Mouse (Mus musculus) MEL (cell line): Measurements from ENCODE around the gene Hrct1. TPM values are rescaled to one million over a fixed set of nuclear protein-coding genes. Genes with fewer than 3 reads are reported as not detected.

ENCODE experiments used
- DNase-seq: peaks from one replicate; pipeline ENCODE4 v3.0.0; 2011; ENCODE audit warnings: low read depth, low spot score
- H3K27ac ChIP-seq: 2 replicates; pipeline ENCODE4 v1.5.1; 2012; ENCODE audit warnings: low read depth, mild to moderate bottlenecking, control low read depth, low read length, moderate library complexity; ENCODE audit not compliant: control insufficient read depth
- H3K27me3 ChIP-seq, 2 experiments: fragments of 150-350 bp in 1 of 2; sonication (generic) in 1 of 2; 2 replicates each; pipeline ENCODE4 v1.6.1; 2012; ENCODE audit warnings: low read length in 2 of 2, mild to moderate bottlenecking in 2 of 2, improper control_type of control experiment in 1 of 2, moderate library complexity in 1 of 2; ENCODE audit not compliant: insufficient read depth in 2 of 2, control insufficient read depth in 1 of 2
- H3K36me3 ChIP-seq, 2 experiments: 2 replicates each; pipeline ENCODE4 v1.6.1; 2012 to 2014; ENCODE audit warnings: low read length in 2 of 2, improper control_type of control experiment in 1 of 2, inconsistent platforms in 1 of 2, mild to moderate bottlenecking in 1 of 2; ENCODE audit not compliant: insufficient read depth in 2 of 2, control insufficient read depth in 1 of 2
- H3K4me1 ChIP-seq, 2 experiments: fragments of 150-350 bp in 1 of 2; sonication (generic) in 1 of 2; 2 replicates each; pipeline ENCODE4 v1.6.1; 2012; ENCODE audit warnings: low read length in 2 of 2, improper control_type of control experiment in 1 of 2, mild to moderate bottlenecking in 1 of 2; ENCODE audit not compliant: insufficient read depth in 2 of 2, control insufficient read depth in 1 of 2
- H3K4me3 ChIP-seq, 2 experiments: fragments of 150-350 bp in 1 of 2; sonication (generic) in 1 of 2; 2 replicates each; pipeline ENCODE4 v1.5.1; 2012; ENCODE audit warnings: low read depth in 2 of 2, low read length in 2 of 2, mild to moderate bottlenecking in 2 of 2, moderate library complexity in 2 of 2, control low read depth in 1 of 2, improper control_type of control experiment in 1 of 2; ENCODE audit not compliant: control insufficient read depth in 1 of 2, insufficient read depth in 1 of 2
- H3K79me2 ChIP-seq: 2 replicates; pipeline ENCODE4 v1.6.1; 2012; ENCODE audit warnings: mild to moderate bottlenecking, low read length, moderate library complexity; ENCODE audit not compliant: control insufficient read depth, poor library complexity, insufficient read depth
- H3K9ac ChIP-seq: 2 replicates; pipeline ENCODE4 v1.6.1; 2012; ENCODE audit warnings: low read depth, mild to moderate bottlenecking, control low read depth, low read length, moderate library complexity; ENCODE audit not compliant: control insufficient read depth, poor library complexity, severe bottlenecking
- H3K9me3 ChIP-seq: fragments of 150-350 bp; sonication (generic); replicated peaks from 2 replicates; pipeline ENCODE4 v1.6.1; 2012; ENCODE audit warnings: mild to moderate bottlenecking, low read length, improper control_type of control experiment, moderate library complexity; ENCODE audit not compliant: insufficient read depth
- CHD2 ChIP-seq: IDR thresholded peaks from 2 replicates; pipeline ENCODE4 v1.6.1; 2011; ENCODE audit warnings: low read length, improper control_type of control experiment
- CTCF ChIP-seq, 3 experiments: IDR thresholded peaks in 2 of 3; conservative IDR thresholded peaks in 1 of 3; 2 replicates each; pipeline ENCODE4 v1.5.1; 2011 to 2012; ENCODE audit warnings: low read length in 3 of 3, low read depth in 2 of 3, mild to moderate bottlenecking in 2 of 3, improper control_type of control experiment in 1 of 3, inconsistent platforms in 1 of 3, mixed read lengths in 1 of 3, moderate library complexity in 1 of 3; ENCODE audit not compliant: control insufficient read depth in 1 of 3, insufficient read depth in 1 of 3, poor library complexity in 1 of 3, severe bottlenecking in 1 of 3
- E2F4 ChIP-seq: IDR thresholded peaks from 2 replicates; pipeline ENCODE4 v1.6.1; 2011; ENCODE audit warnings: low read depth, low read length, improper control_type of control experiment, borderline replicate concordance
- ELF1 ChIP-seq: IDR thresholded peaks from 2 replicates; pipeline ENCODE4 v1.6.1; 2014; ENCODE audit warnings: low read depth, mild to moderate bottlenecking, inconsistent platforms, low read length, improper control_type of control experiment, moderate library complexity
- EP300 ChIP-seq, 2 experiments: IDR thresholded peaks; 2 replicates each; pipeline ENCODE4 v1.6.1; 2011; ENCODE audit warnings: improper control_type of control experiment in 2 of 2, low read length in 2 of 2, low read depth in 1 of 2, mild to moderate bottlenecking in 1 of 2
- GATA1 ChIP-seq: IDR thresholded peaks from 2 replicates; pipeline ENCODE4 v1.6.1; 2011; ENCODE audit warnings: low read depth, low read length, improper control_type of control experiment
- HCFC1 ChIP-seq: IDR thresholded peaks from 2 replicates; pipeline ENCODE4 v1.6.1; 2012; ENCODE audit warnings: low read depth, mild to moderate bottlenecking, inconsistent platforms, low read length, improper control_type of control experiment, moderate library complexity
- MAFK ChIP-seq: IDR thresholded peaks from 2 replicates; pipeline ENCODE4 v1.6.1; 2011; ENCODE audit warnings: low read depth, mild to moderate bottlenecking, low read length, improper control_type of control experiment, borderline replicate concordance
- MAX ChIP-seq: IDR thresholded peaks from 2 replicates; pipeline ENCODE4 v1.6.1; 2011; ENCODE audit warnings: low read length, improper control_type of control experiment
- MEF2A ChIP-seq: IDR thresholded peaks from 2 replicates; pipeline ENCODE4 v1.6.1; 2014; ENCODE audit warnings: low read depth, mild to moderate bottlenecking, inconsistent platforms, low read length, improper control_type of control experiment; ENCODE audit not compliant: poor library complexity, insufficient replicate concordance, severe bottlenecking; ENCODE audit errors: extremely low read depth
- MYB ChIP-seq: IDR thresholded peaks from 2 replicates; pipeline ENCODE4 v1.6.1; 2011; ENCODE audit warnings: mild to moderate bottlenecking, low read depth, low read length, improper control_type of control experiment
- MYC ChIP-seq: IDR thresholded peaks from 2 replicates; pipeline ENCODE4 v1.6.1; 2011; ENCODE audit warnings: low read depth, mild to moderate bottlenecking, low read length, improper control_type of control experiment, moderate library complexity
- NELFE ChIP-seq: IDR thresholded peaks from 2 replicates; pipeline ENCODE4 v1.6.1; 2011; ENCODE audit warnings: low read depth, low read length, improper control_type of control experiment
- NRF1 ChIP-seq: IDR thresholded peaks from 2 replicates; pipeline ENCODE4 v1.6.1; 2014; ENCODE audit warnings: low read depth, mild to moderate bottlenecking, inconsistent platforms, low read length, improper control_type of control experiment, moderate library complexity; ENCODE audit not compliant: poor library complexity, insufficient read depth, severe bottlenecking
- POLR2AphosphoS5 ChIP-seq: IDR thresholded peaks from 2 replicates; pipeline ENCODE4 v1.6.1; 2012; ENCODE audit warnings: low read depth, borderline replicate concordance, mild to moderate bottlenecking, inconsistent platforms, low read length, moderate library complexity, mixed read lengths
- RAD21 ChIP-seq: IDR thresholded peaks from 2 replicates; pipeline ENCODE4 v1.6.1; 2011; ENCODE audit warnings: mild to moderate bottlenecking, low read depth, low read length, improper control_type of control experiment
- SMC3 ChIP-seq: IDR thresholded peaks from 2 replicates; pipeline ENCODE4 v1.6.1; 2011; ENCODE audit warnings: low read depth, low read length, improper control_type of control experiment
- TAL1 ChIP-seq: IDR thresholded peaks from 2 replicates; pipeline ENCODE4 v1.6.1; 2012; ENCODE audit warnings: mild to moderate bottlenecking, inconsistent platforms, low read length, moderate library complexity, mixed read lengths
- UBTF ChIP-seq: IDR thresholded peaks from 2 replicates; pipeline ENCODE4 v1.6.1; 2012; ENCODE audit warnings: low read depth, mild to moderate bottlenecking, inconsistent platforms, low read length, improper control_type of control experiment, moderate library complexity, borderline replicate concordance; ENCODE audit not compliant: insufficient read depth
- USF2 ChIP-seq, 2 experiments: IDR thresholded peaks; 2 replicates each; pipeline ENCODE4 v1.6.1; 2011 to 2012; ENCODE audit warnings: improper control_type of control experiment in 2 of 2, low read length in 2 of 2, borderline replicate concordance in 1 of 2, inconsistent platforms in 1 of 2, low read depth in 1 of 2, mild to moderate bottlenecking in 1 of 2; ENCODE audit not compliant: insufficient read depth in 1 of 2
- ZC3H11A ChIP-seq: IDR thresholded peaks from 2 replicates; pipeline ENCODE4 v1.6.1; 2012; ENCODE audit warnings: low read depth, mild to moderate bottlenecking, inconsistent platforms, low read length, improper control_type of control experiment
- ZMIZ1 ChIP-seq: IDR thresholded peaks from 2 replicates; pipeline ENCODE4 v1.6.1; 2012; ENCODE audit warnings: low read depth, mild to moderate bottlenecking, inconsistent platforms, low read length, improper control_type of control experiment, moderate library complexity
- ZNF384 ChIP-seq: IDR thresholded peaks from 2 replicates; pipeline ENCODE4 v1.6.1; 2012; ENCODE audit warnings: low read depth, mild to moderate bottlenecking, inconsistent platforms, low read length, improper control_type of control experiment
- polyA plus RNA-seq, 2 experiments: library from polyadenylated mRNA; stranded (reverse) in 1 of 2; unstranded in 1 of 2; fragments of >175 nt in 1 of 2; fragments of >200 nt in 1 of 2; gene quantifications; 2 replicates each; pipeline versions ENCODE4 v1.2.1 to v1.2.4; 2012; ENCODE audit warnings: low replicate concordance in 2 of 2, low read depth in 1 of 2; ENCODE audit not compliant: insufficient read length in 2 of 2, insufficient read depth in 1 of 2, missing spikeins in 1 of 2
- total RNA-seq: library from RNA; depleted of rRNA; stranded (reverse); fragments of 300-350 nt; gene quantifications from 2 replicates; pipeline ENCODE4 v1.2.3, GENCODE M21; 2012; rRNA removed

Hrct1 gene
- total RNA-seq (not detected in 2 replicates), polyA plus RNA-seq (not detected)

- Histone ChIP-seq H3K4me3 (no peak within 1 kb of the TSS), H3K9me3 (no peaks in the 10 kb centered on the region), H3K9ac (no peak within 1 kb of the TSS), H3K27ac (no peak within 1 kb of the TSS), H3K4me1 (peaks cover 0 to 19% of the 10 kb centered on the region in 2 experiments; a peak in 2 of 4 replicates), H3K36me3 (no peaks in the 10 kb centered on the region), H3K27me3 (peaks cover 3 to 8% of the 10 kb centered on the region in 2 experiments; a peak in 3 of 4 replicates), H3K79me2 (no peaks in the 10 kb centered on the region)
- no peak for TF ChIP-seq GATA1
- TF ChIP-seq MYC = no peak
- TF ChIP-seq HCFC1 = no peak
- no peak for TF ChIP-seq RAD21
- no peak for TF ChIP-seq ZC3H11A
- DNase-seq = no peak
Observed at GRCm38 (mm10) chr4:43726995-43727394, at the start of gene Hrct1. Gene Hrct1, plus strand, starts transcription at chr4:43727188.

GRCm38 (mm10) chr4:43678541-43678940 is 48.4 kb upstream of the Hrct1 start:
- Histone ChIP-seq H3K27me3 (no peaks in the 10 kb centered on the region), H3K36me3 (no peaks in the 10 kb centered on the region), H3K4me3 (no peak overlapping the region), H3K4me1 (no peaks in the 10 kb centered on the region)
- TF ChIP-seq HCFC1 (no peak), ZC3H11A (no peak), ZNF384 (no peak), CHD2 (no peak), ELF1 (no peak), POLR2AphosphoS5 (no peak)
- TF ChIP-seq, all 39 proteins: peak for 0
- no peaks in the 10 kb centered on the region for H3K9me3 ChIP-seq
- H3K79me2 ChIP-seq = no peaks in the 10 kb centered on the region
- no peak for DNase-seq
- H3K27ac ChIP-seq = no peak overlapping the region
- no peak overlapping the region for H3K9ac ChIP-seq

DNA sequence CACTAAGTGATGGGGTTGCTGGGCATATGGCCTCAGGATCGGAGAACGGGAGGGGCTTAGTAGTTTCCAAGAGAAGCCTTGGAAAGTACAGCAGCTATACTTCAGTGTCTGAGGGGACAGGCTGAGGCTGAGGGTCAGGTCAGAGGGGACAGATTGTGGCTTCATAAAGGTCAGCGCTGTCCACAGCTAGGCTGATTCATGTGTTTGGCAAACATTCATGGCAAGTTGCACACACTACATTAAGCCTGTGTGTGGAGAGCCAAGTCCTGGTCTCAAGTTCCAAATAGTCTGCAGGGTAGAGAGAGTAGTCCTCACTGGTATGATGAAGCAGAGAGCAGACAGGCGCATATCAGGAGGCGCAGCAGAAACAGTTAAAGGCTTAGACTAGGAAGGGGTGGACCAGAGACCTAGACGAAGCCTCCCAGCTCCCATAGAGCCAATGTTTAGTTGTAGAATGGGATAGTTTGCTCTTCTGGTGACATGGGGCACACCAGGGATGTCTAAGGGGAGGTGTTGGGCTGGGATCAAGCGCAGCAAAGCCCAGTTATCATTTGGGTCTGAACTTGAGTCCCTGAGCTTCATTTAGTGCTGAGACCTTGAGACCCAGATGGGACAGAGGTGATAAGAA is 47.5 kb upstream of the Hrct1 start:
- DNase-seq = no peak
- Histone ChIP-seq H3K4me3 (no peak overlapping the region), H3K27me3 (no peaks in the 10 kb centered on the region), H3K4me1 (no peaks in the 10 kb centered on the region), H3K27ac (no peak overlapping the region), H3K79me2 (no peaks in the 10 kb centered on the region), H3K36me3 (no peaks in the 10 kb centered on the region), H3K9ac (no peak overlapping the region), H3K9me3 (no peaks in the 10 kb centered on the region)
- TF ChIP-seq CHD2 (no peak), RAD21 (no peak), TAL1 (no peak), SMC3 (no peak), MYB (no peak), EP300 (IDR thresholded peaks at IDR 0.05; ENCODE audit: low read depth in 1 of 2, low read length in 2 of 2) (no peak), ZMIZ1 (no peak), NELFE (no peak), UBTF (no peak), CTCF (IDR thresholded peaks at IDR 0.05 in 2 of 3, conservative IDR thresholded peaks at IDR 0.05 in 1 of 3; ENCODE audit: control insufficient read depth in 1 of 3, insufficient read depth in 1 of 3, low read depth in 2 of 3, low read length in 3 of 3, poor library complexity in 1 of 3, severe bottlenecking in 1 of 3) (no peak), USF2 (IDR thresholded peaks at IDR 0.05; ENCODE audit: borderline replicate concordance in 1 of 2, insufficient read depth in 1 of 2, low read depth in 1 of 2, low read length in 2 of 2) (no peak), ZNF384 (no peak), MYC (no peak), E2F4 (no peak), MEF2A (no peak), MAFK (no peak), MAX (no peak), GATA1 (no peak), NRF1 (no peak)
